Mouse (Mus musculus): ENCODE data around the gene Chd3.
A peak's percentile ranks its signal among the peaks of the same experiment; 100 is the strongest.

Gene Chd3

DNA sequence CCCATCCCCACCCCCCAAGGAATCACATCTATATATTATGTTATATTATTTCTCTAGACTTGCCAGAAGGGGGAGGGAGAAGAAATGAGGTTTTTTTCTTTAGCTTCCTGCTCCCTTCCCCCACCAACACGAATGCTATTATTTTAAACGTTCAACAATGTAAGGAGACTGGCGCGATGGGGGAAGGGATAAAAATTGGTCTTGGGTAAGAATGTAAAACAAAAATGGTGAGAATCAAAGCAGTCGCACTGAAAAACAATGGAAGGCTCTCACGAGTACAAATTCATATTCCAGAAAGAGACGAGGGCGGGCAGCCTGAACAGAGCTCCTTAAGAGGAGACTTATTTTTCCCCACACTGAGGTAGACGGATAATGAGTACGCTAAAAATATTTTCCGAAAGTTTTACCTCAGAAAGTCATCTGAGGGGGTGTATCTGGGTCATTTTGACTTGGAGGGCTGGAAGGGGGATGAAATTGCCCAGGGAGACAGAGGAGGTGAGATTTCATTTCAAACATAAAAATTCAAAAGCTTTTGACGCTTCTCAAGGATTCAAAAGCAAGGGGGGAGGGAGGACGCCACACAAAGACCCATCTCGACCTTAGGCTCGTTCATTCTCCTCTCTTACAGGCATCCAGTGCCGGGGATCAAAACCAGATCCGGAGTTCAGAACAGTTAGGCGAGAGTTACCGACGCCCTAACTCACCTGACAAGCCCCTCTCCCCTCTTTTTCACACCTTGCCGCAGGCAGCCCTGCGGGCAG lies 2.2 kb downstream of the Chd3 start:
- peak; percentile 49 to 60 for DNase-seq (ENCODE audit: low spot score in 2 of 2)

DNA sequence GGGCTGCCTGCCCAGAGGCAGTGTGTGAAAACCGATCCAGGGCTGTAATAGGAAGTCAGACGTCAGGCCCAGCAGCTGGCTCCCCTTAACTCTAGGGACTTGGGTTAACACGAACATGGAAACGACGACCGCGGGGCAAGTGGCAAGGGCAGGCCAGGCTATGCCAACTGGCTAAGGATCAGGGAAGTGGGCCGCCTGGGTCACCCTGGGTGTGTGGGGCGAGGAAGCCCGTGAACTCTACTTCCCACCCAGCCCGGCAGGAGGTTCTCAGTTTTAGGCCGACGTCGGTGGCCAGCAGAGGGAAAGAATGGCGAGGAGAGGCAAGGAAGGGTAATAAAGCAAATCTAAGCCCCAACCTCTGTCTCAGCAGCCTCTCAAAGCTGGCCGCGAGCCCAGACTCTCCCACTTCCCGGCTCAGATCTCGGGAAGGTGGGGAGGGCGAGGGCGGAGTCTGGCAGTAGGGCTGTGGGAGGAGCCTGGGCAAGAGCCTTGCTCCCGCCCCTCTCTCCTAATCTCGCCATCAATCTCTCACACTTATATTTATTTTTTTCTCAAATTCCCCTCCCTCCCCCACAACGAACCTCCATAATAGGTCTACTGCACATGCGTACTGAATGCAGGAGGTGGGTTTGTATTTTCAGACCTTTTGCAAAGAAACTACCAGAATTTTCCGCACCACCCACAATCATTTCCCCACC lies 2.9 kb downstream of the Chd3 start:
- peak; percentile 96 for DNase-seq (ENCODE audit: low spot score in 2 of 2)

DNA sequence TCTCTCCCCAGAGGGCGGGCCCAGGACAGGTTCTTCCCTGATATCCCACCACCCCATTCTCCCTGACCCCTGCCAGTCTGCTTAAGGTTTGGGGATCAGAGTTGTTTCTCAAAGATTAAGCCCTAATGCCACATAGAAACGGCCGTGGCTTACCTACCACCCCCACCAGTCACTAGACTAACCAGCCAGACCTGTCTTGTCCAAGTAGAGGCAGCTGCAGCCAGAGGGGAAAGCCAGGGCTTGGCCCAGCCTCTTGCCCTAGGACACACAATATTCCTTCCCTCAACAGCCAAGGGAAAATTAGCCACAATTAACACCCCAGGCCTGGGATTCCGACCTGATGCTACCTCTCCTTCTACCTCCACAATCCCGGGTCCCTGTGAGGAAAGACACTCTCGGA lies 3.5 kb downstream of the Chd3 start:
- no peak for DNase-seq (ENCODE audit: low spot score in 2 of 2)

DNA sequence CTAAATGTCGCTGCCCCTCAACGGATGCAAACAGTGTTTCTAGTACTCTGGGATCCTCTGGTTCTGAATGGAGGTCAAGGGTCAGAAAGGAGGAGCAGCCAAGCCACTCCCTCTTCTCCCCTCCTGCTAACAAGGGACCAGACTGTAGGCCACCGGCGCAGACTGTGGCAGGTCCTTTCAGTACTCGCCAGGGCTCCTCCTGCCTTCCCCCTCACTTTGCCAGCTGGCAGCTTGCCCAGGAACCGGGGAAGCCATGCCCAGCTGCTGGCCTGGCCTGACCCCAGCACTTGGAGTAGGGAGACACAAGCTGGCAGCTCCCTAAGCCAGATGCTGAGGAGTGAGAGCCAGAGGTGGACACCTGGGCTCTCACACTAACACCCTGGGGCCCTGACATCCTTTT lies 4.3 kb downstream of the Chd3 start:
- peak; percentile 85 to 86 for DNase-seq (ENCODE audit: low spot score in 2 of 2)

GRCm38 (mm10) chr11:69364376-69364775 lies 4.8 kb downstream of the Chd3 start:
- no peak for DNase-seq (ENCODE audit: low spot score in 2 of 2)

- DNase-seq (ENCODE audit: low spot score in 2 of 2), result no peak
Observed at GRCm38 (mm10) chr11:69362479-69362878, 6.7 kb downstream of the Chd3 start.

GRCm38 (mm10) chr11:69362021-69362420 lies 7.2 kb downstream of the Chd3 start:
- DNase-seq (ENCODE audit: low spot score in 2 of 2), result no peak

DNA sequence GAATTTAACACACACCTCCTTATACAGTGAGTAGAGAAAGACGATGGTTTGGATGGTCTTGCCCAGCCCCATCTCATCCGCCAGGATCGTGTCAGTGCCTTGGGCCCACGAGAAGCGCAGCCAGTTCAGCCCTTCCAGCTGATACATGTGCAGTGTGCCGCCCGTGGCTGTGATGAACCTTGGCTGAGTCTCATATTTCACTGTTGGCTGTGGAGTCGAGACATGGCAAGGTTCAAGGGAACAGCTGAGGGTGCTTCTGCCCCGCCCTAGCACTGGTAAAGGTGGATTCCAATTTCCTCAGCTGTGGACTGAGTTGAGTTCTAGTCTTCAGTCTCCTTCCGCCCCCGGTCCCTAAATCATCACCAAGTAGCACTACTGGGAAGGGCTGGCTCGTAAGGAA lies 11.5 kb downstream of the Chd3 start:
- no peak for DNase-seq (ENCODE audit: low spot score in 2 of 2)

DNA sequence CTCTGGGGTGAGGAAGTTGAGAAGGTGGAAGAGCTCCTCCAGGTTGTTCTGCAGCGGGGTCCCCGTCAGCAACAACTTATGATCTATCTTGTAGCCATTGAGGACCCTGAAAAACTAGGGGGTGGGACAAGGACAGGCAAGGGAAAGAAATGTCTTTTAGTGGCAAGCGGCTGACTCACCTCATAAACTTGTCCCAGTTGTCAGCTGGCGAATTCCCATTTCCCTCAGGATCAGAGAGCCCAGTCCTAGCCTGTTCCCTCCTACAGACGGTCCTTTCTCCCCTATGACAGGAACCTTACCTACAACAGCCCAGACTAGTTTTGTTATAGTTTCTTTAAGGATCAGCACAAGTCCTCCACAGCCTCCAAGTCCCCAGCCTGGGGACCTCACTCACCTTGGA lies 12.7 kb downstream of the Chd3 start:
- no peak for DNase-seq (ENCODE audit: low spot score in 2 of 2)

DNA sequence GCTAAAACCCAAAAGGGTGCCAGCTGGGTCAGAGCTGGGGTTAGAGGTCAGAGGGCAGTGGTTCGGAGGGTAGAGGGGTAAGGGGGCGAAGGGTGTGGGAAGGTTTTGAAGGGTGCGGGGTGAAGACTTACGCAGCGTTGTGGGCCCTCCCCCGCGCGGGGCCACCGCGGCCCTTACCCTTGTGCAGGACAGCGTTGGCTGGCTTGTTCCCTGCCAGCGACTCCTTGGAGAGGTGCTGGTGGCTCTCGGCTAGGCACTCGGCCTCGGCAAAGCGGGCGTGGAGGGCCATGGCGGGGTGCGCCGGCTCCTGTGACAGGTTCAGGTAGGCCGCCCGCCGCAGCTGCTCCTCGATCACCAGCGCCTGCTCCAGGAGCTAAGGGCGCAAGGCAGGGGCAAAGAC lies 22.8 kb downstream of the Chd3 start:
- no peak for DNase-seq (ENCODE audit: low spot score in 2 of 2)

GRCm38 (mm10) chr11:69340161-69341131 lies 28.8 kb downstream of the Chd3 start, which contains the start of gene Rnf227:
Gene Rnf227, plus strand, starts transcription at chr11:69340461.
- DNase-seq (ENCODE audit: low spot score in 2 of 2), result peak; percentile 76 to 77

- no peak for DNase-seq (ENCODE audit: low spot score in 2 of 2)
Observed at GRCm38 (mm10) chr11:69334796-69335195, 34.4 kb downstream of the Chd3 start.

DNA sequence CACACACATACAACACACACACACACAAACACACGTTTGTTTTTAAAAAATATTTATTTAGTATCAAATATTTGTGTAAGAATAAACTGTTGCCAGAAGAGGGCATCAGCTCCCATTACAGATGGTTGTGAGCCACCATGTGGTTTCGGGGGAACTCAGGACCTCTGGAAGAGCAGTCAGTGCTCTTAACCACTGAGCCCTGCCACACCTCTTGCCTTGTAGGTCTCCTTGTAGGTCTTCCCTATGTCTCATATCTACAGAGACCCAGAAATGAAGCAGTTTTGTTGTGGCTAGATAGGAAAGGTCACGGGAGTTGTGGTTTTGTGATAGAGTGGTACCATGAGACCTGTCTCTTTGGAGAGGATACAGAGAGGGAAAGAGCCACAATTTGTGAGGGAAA lies 35.3 kb downstream of the Chd3 start:
- no peak for DNase-seq (ENCODE audit: low spot score in 2 of 2)

- DNase-seq (ENCODE audit: low spot score in 2 of 2), result no peak
Observed at GRCm38 (mm10) chr11:69332713-69333253, 36.4 kb downstream of the Chd3 start.

GRCm38 (mm10) chr11:69331929-69332405 lies 37.2 kb downstream of the Chd3 start:
- peak; percentile 77 to 80 for DNase-seq (ENCODE audit: low spot score in 2 of 2)

GRCm38 (mm10) chr11:69331152-69331551 lies 38.1 kb downstream of the Chd3 start:
- DNase-seq (ENCODE audit: low spot score in 2 of 2), result no peak

DNA sequence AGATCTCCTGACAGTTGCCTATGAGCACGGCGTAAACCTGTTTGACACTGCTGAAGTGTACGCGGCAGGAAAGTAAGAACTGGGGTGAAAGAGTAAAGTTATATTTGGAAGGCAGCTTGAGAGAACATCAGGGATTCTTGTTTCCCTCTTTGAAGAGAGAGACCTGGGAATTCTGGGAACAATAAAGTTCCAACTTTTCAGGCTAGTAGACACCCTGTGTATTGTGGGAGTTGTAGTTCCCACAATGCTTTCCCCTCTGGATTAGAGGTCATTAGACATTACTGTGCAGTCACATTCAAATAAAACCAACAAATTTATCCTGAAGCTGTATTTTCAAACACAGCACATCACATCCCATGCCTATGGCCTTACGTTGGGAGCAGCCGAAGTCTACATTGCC lies 40.7 kb downstream of the Chd3 start:
- DNase-seq (ENCODE audit: low spot score in 2 of 2), result no peak

- no peak for DNase-seq (ENCODE audit: low spot score in 2 of 2)
Observed at GRCm38 (mm10) chr11:69327648-69328047, 41.6 kb downstream of the Chd3 start.

DNA sequence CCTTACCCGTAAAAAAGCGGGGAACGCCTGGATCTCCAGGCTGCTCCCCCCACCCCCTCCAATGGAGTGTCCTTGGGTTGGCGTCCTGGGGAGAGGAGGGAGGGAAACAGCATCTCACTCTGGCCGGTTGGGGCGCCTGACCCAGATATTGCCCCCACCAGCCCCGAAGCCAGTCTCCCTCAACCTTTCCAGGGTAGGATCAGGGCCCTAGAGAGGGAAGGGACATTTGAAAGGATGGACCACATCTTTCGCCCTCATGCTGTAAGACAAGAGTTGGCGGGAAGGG lies 42.1 kb downstream of the Chd3 start:
- DNase-seq (ENCODE audit: low spot score in 2 of 2), result no peak

- DNase-seq (ENCODE audit: low spot score in 2 of 2), result no peak
Observed at GRCm38 (mm10) chr11:69326408-69327156, 42.6 kb downstream of the Chd3 start.
